Mouse (Mus musculus) forebrain, embryonic 16.5 days (tissue): Measurements from ENCODE around the gene C1ql4. TPM values are rescaled to one million over a fixed set of nuclear protein-coding genes. Genes with fewer than 3 reads are reported as not detected.

Experiments used
- ATAC-seq: fragments of 200-750 bp; cut with Nextera tagmentation; 2 replicates; pipeline ENCODE4 v1.8.0; 2017; ENCODE audit warnings: mild to moderate bottlenecking, moderate library complexity
- H3K27ac ChIP-seq: fragments of 300-500 bp; sonication (generic); 2 replicates; pipeline ENCODE4 v1.5.1; 2014; ENCODE audit warnings: low read length, control low read depth
- H3K27me3 ChIP-seq: fragments of 300-500 bp; sonication (generic); replicated peaks from 2 replicates; pipeline ENCODE4 v1.6.1; 2014; ENCODE audit warnings: low read length; ENCODE audit not compliant: control insufficient read depth, insufficient read depth
- H3K36me3 ChIP-seq: fragments of 300-500 bp; sonication (generic); 2 replicates; pipeline ENCODE4 v1.6.1; 2014; ENCODE audit not compliant: control insufficient read depth, insufficient read depth
- H3K4me1 ChIP-seq: fragments of 300-500 bp; sonication (generic); replicated peaks from 2 replicates; pipeline ENCODE4 v1.6.1; 2014; ENCODE audit warnings: low read length; ENCODE audit not compliant: control insufficient read depth, insufficient read depth
- H3K4me2 ChIP-seq: fragments of 300-500 bp; sonication (generic); 2 replicates; pipeline ENCODE4 v1.6.1; 2014; ENCODE audit warnings: mild to moderate bottlenecking, low read length, control low read depth
- H3K4me3 ChIP-seq: fragments of 300-500 bp; sonication (generic); replicated peaks from 2 replicates; pipeline ENCODE4 v1.5.1; 2014; ENCODE audit warnings: mild to moderate bottlenecking, low read length, control low read depth
- H3K9ac ChIP-seq: fragments of 300-500 bp; sonication (generic); replicated peaks from 2 replicates; pipeline ENCODE4 v1.6.1; 2014; ENCODE audit warnings: low read depth, low read length, control low read depth
- H3K9me3 ChIP-seq: fragments of 300-500 bp; sonication (generic); 2 replicates; pipeline ENCODE4 v1.6.1; 2016; ENCODE audit warnings: low read length; ENCODE audit not compliant: control insufficient read depth
- WGBS: fragments of 180-500 bp; shearing (Covaris S2); extraction: QIAGEN DNeasy Blood & Tissue Kit; methylation state at CpG from one replicate; pipeline ENCODE4 v1.1.7; 2014; 5-methylcytosine and 5-hydroxymethylcytosine counted together
- polyA plus RNA-seq: library from polyadenylated mRNA; unstranded; fragments of >200 nt; fragmentation: Nextera tagmentation; extraction: Ambion mirVana; gene quantifications from 2 replicates; pipeline ENCODE4 v1.2.1, GENCODE M21; 2015

Gene C1ql4
- polyA plus RNA-seq: 0.71 TPM in 1 of 2 replicates, not detected in the other

GRCm38 (mm10) chr15:99087253-99088075, at the start of gene C1ql4:
Gene C1ql4 (minus strand): TSS chr15:99087817.
- 6% methylated on average over 60 of the region's 60 CpGs for WGBS
- H3K9me3 ChIP-seq: no peaks in the 10 kb centered on the region
- H3K4me3 ChIP-seq: peak within 1 kb of the TSS; percentile 28
- peak within 1 kb of the TSS; percentile 43 for H3K4me2 ChIP-seq
- no peak within 1 kb of the TSS for H3K9ac ChIP-seq
- peaks cover 42% of the 10 kb centered on the region for H3K27me3 ChIP-seq
- peaks cover 7% of the 10 kb centered on the region for H3K4me1 ChIP-seq
- ATAC-seq: no peak
- no peaks in the 10 kb centered on the region for H3K36me3 ChIP-seq
- H3K27ac ChIP-seq: no peak within 1 kb of the TSS

- no peak overlapping the region for H3K4me2 ChIP-seq
Observed at GRCm38 (mm10) chr15:99129956-99130910, 42.6 kb upstream of the C1ql4 start.

GRCm38 (mm10) chr15:99129441-99129840, 41.8 kb upstream of the C1ql4 start:
- H3K36me3 ChIP-seq: no peaks in the 10 kb centered on the region
- H3K4me3 ChIP-seq: no peak overlapping the region
- H3K4me2 ChIP-seq: no peak overlapping the region
- no peak overlapping the region for H3K9ac ChIP-seq
- peaks cover 41% of the 10 kb centered on the region for H3K4me1 ChIP-seq
- 27% methylated on average over 11 of the region's 11 CpGs for WGBS
- H3K27ac ChIP-seq: no peak overlapping the region
- no peaks in the 10 kb centered on the region for H3K27me3 ChIP-seq
- no peaks in the 10 kb centered on the region for H3K9me3 ChIP-seq
- ATAC-seq: no peak

More at GRCm38 (mm10) chr15:99129956-99130910, 42.6 kb upstream of the C1ql4 start:
- H3K27me3 ChIP-seq: no peaks in the 10 kb centered on the region
- no peak overlapping the region for H3K9ac ChIP-seq
- H3K9me3 ChIP-seq: no peaks in the 10 kb centered on the region
- 59% methylated on average over 22 of the region's 22 CpGs for WGBS
- peaks cover 41% of the 10 kb centered on the region for H3K4me1 ChIP-seq
- no peak overlapping the region for H3K4me3 ChIP-seq
- no peak for ATAC-seq
- H3K27ac ChIP-seq: no peak overlapping the region
- H3K36me3 ChIP-seq: no peaks in the 10 kb centered on the region

GRCm38 (mm10) chr15:99127851-99128522, 40.4 kb upstream of the C1ql4 start:
- Histone ChIP-seq H3K9me3 (no peaks in the 10 kb centered on the region), H3K4me2 (peak overlapping the region; percentile 87), H3K4me1 (peaks cover 41% of the 10 kb centered on the region), H3K4me3 (peak overlapping the region; percentile 84), H3K27ac (no peak overlapping the region), H3K27me3 (no peaks in the 10 kb centered on the region), H3K36me3 (no peaks in the 10 kb centered on the region), H3K9ac (no peak overlapping the region)
- no peak for ATAC-seq
- WGBS: 62% methylated on average over 6 of the region's 6 CpGs

GRCm38 (mm10) chr15:99126816-99127365, 39.3 kb upstream of the C1ql4 start:
- Histone ChIP-seq H3K9ac (peak overlapping the region; percentile 91), H3K27me3 (no peaks in the 10 kb centered on the region), H3K27ac (peak overlapping the region; percentile 95), H3K36me3 (no peaks in the 10 kb centered on the region), H3K4me3 (peak overlapping the region; percentile 84), H3K9me3 (no peaks in the 10 kb centered on the region), H3K4me1 (peaks cover 41% of the 10 kb centered on the region), H3K4me2 (peak overlapping the region; percentile 87)
- ATAC-seq: peak; percentile 19
- WGBS: under 1% methylated on average over 33 of the region's 35 CpGs

- under 1% methylated on average over 102 of the region's 115 CpGs for WGBS
- no peaks in the 10 kb centered on the region for H3K9me3 ChIP-seq
- H3K27me3 ChIP-seq: no peaks in the 10 kb centered on the region
- ATAC-seq: peak; percentile 90
- no peaks in the 10 kb centered on the region for H3K36me3 ChIP-seq
- peak overlapping the region; percentile 91 for H3K9ac ChIP-seq
- peak overlapping the region; percentile 84 for H3K4me3 ChIP-seq
- H3K4me1 ChIP-seq: peaks cover 38% of the 10 kb centered on the region
- H3K4me2 ChIP-seq: peak overlapping the region; percentile 87
- peak overlapping the region; percentile 95 for H3K27ac ChIP-seq
Observed at GRCm38 (mm10) chr15:99126081-99126815, 38.6 kb upstream of the C1ql4 start.

- Histone ChIP-seq H3K4me1 (peaks cover 33% of the 10 kb centered on the region), H3K36me3 (no peaks in the 10 kb centered on the region), H3K9me3 (no peaks in the 10 kb centered on the region), H3K27ac (peak within 1 kb of the TSS; percentile 95), H3K4me3 (peak within 1 kb of the TSS; percentile 84), H3K9ac (peak within 1 kb of the TSS; percentile 91), H3K27me3 (no peaks in the 10 kb centered on the region), H3K4me2 (peak within 1 kb of the TSS; percentile 87)
- no peak for ATAC-seq
- 2% methylated on average over 12 of the region's 12 CpGs for WGBS
Observed at GRCm38 (mm10) chr15:99125711-99126080, 38.1 kb upstream of the C1ql4 start, which contains the start of gene Spats2. Gene Spats2 (plus strand): TSS chr15:99125916.

- Histone ChIP-seq H3K4me1 (peaks cover 5% of the 10 kb centered on the region), H3K4me3 (no peak overlapping the region), H3K9me3 (no peaks in the 10 kb centered on the region), H3K27ac (no peak overlapping the region), H3K9ac (no peak overlapping the region), H3K4me2 (no peak overlapping the region), H3K27me3 (no peaks in the 10 kb centered on the region), H3K36me3 (no peaks in the 10 kb centered on the region)
- 73% methylated on average over 2 of the region's 2 CpGs for WGBS
- no peak for ATAC-seq
Observed at GRCm38 (mm10) chr15:99122642-99123041, 35.0 kb upstream of the C1ql4 start.
